Mouse (Mus musculus) olfactory bulb, adult 2 months (tissue): ENCODE data around the gene 4930412O13Rik.

Experiments
- CTCF ChIP-seq: fragments of 200-500 bp; IDR thresholded peaks from 2 replicates; pipeline ENCODE4 v1.5.1; 2012; ENCODE audit warnings: low read depth, mild to moderate bottlenecking, low read length, moderate library complexity; ENCODE audit not compliant: insufficient read depth
- POLR2A ChIP-seq: fragments of 200-500 bp; IDR thresholded peaks from 2 replicates; pipeline ENCODE4 v1.6.1; 2012; ENCODE audit warnings: mild to moderate bottlenecking, low read depth, low read length, moderate library complexity; ENCODE audit not compliant: insufficient read depth

- TF ChIP-seq CTCF = no peak
- TF ChIP-seq POLR2A = no peak
Measured at GRCm38 (mm10) chr2:9879092-9879491, 2.0 kb upstream of the 4930412O13Rik start.
